Mouse (Mus musculus) T-cell, adult 2 months (primary cell): ENCODE data around the gene Gna14.

Experiments used
- DNase-seq: peaks from one replicate; pipeline ENCODE4 v3.0.0; 2022; ENCODE audit warnings: low spot score

Gna14 gene

DNA sequence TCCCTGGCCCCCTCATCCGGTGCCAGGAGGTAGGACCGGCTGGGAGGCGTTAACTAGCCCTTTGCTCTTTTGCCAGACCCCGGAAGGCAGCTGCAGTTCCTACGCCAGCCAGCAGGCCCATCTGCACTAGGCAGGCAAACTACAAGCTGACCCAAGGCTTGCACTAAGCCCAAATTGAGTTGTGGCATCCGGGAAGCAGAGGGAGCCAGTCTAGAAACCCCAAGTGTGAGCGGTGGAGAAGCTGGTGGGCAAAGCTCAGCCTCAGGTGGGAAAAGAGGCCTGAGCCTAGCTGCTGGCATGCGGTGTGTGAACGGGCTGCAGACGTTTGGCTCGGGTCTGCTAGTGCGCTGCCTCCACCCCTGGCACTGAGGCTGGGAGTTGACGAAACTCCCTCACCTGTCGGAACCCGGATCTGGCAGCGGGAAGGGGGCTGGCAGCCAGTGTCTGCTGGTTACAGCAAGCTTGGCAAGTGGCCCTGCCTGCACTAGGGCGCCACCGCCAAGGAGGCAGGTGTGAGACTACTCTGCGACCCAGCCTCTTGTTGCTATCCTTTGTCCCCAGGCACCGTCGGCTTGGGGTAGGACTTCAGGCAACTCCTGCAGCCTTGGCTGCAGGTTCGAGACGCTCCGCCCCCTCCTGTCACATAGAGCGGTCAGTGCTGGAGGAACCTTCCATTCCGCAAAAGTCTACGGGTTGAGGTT is at the start of gene Gna14:
Gene Gna14, plus strand, starts transcription at position 232 of the 701 bp plus-strand sequence.
- DNase-seq, result peak; percentile 29

- DNase-seq, result no peak
These were observed 49.0 kb upstream of the Gna14 start for GRCm38 (mm10) chr19:16386514-16386913.

GRCm38 (mm10) chr19:16390192-16390795 is 45.3 kb upstream of the Gna14 start:
- DNase-seq, result no peak

DNA sequence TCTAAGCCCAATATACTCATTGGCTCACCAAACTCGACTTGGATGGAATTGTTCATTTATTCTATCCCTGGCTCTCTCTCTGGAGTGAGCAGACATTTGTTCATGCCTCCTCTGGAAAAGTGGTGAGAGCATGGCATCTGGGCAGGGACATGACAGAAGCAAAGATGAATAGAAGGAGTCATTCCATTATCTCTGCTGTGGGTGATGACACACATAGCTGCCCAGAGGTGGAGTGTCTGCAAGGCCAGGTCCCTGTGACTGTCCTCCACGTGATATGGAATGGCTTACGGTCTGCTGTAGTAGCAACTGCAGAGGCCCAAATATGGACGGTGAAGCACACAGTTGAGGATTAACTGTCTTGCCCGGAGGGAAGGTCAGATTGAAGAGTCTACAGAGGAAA is 41.2 kb upstream of the Gna14 start:
- DNase-seq, result no peak

DNA sequence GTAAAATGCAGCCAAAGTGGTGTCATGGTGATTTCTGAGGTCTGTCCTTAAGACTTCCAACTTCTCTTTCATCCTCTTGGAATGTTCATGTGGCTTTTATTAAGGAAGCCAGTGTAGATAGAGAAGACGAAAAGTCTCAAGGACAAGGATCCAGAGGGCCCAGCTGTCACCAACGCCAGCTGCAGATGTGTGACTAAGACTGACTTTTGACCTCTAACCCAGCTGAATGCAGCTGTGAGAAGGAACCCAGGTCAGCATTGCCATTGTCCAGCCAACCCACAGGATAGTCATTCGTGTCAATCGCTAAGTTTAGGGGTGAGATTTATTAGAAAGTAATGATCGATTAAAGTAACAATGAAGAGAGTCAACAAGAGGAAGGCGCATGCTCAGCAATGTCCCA is 32.5 kb upstream of the Gna14 start:
- no peak for DNase-seq

DNA sequence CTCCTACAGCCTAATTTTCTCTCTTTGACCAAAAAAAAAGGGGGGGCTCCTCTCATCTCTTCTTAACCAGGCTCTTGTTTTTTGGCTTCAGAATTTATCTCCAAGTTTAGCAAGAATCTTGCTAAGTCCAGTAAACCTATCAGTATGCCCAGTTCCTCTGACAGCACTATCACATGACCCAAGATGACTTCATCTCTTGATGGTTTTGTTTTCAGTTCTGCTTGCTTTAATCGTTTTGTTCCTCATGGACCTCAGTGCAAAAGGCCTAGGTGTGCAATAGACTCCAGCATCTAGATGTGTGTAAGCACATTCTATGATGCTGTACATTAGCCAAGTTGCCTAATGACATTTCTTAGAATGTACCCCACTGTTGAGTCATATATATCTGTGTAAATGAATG is 27.8 kb upstream of the Gna14 start:
- no peak for DNase-seq

GRCm38 (mm10) chr19:16411302-16411701 is 24.3 kb upstream of the Gna14 start:
- no peak for DNase-seq

- DNase-seq, result no peak
These were observed 17.4 kb upstream of the Gna14 start for GRCm38 (mm10) chr19:16418086-16418663.

DNA sequence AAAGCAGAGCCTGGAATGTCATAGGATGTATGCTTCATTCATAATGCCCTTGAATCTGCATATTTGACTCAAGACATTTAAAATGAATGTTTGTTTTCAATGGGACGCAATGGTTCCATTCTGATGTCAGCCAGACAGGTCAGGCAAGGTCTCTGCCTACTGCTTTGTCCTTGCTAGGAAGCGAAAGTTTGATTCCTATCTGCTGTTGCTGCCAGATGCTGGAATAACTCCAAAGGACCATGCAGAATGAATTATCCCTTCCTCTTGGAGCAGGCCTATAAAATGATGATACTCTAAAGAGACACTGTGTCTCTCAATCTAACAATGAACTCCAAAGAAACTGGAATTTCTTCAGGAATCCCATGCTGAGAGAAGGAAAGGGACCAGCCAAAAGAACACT is 10.0 kb upstream of the Gna14 start:
- DNase-seq, result no peak

GRCm38 (mm10) chr19:16431368-16431767 is 4.2 kb upstream of the Gna14 start:
- no peak for DNase-seq

DNA sequence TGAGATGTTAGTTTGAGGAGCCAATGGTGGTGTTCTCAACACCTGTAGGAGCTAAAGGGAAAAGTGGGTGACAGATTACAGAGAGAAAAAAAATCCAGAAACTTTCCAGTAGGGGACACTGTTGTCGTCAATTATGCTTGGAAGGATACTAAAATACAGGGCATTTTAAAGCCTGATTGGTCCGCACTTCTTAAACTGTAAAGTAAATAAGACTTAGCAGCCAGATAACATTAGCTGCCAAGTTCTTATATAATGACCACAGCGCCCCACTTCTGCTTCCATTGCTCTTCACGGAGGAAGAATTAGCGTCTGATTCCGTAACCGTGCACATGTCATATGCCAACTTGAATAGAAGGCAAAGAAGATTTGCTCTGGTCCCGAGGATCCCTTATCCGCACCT is 683 bp upstream of the Gna14 start:
- no peak for DNase-seq

DNA sequence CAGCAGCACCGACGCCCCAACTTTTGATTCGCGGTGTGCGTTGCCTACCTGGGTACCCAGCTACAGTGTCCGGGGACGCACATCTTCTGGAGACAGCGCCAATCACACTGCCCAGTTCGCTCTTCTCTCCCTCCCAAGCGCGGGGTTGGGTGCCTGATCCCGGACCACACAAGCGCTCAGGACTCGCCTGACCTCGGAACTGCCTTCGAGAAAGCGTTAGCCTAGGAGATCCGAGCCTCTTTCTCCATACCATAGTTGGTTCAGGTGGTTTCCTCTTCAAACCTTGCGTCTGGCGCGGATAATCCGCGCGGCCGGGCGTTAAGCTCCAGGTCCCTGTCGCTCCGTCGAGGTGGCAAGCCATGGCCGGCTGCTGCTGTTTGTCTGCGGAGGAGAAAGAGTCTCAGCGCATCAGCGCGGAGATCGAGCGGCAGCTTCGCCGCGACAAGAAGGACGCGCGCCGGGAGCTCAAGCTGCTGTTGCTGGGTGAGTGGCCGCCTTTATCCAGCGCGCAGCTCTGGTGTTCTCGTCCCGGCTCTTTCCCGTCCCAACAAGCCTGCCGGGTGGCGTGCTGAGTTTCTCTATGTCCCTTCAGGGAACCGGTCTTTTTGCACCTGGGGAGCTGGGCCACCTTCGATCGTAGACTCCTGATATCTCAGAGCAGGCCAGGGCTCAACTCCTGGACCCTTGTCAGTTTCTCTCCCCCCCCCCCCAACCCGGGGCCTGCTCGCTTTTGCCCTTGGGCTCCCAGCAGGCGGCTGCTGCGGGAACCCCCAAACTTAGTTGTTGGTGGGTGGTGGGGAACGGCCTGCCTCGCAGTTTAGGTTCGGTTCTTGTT is 990 bp downstream of the Gna14 start:
- DNase-seq, result no peak

- no peak for DNase-seq
These were observed 1.6 kb downstream of the Gna14 start for GRCm38 (mm10) chr19:16437170-16437483.

DNA sequence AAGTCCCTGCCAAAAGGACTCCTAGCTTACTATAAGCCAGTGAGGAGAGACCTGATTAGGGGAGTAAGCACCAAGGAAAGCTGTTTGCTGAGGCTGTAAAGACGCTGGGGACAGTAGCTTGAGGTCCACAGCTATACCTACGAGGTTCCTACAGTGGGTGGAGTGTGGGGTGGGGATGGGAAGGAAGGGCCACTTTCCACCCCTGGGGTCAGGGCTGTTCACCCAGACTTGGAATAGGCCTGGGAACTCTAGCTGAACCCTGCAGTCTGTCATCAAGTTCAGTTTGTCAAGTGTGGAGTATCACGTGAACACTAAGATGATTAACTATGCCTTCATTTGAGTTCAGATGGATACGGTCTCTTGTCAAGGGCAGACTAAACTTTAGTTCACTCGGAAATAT is 2.3 kb downstream of the Gna14 start:
- DNase-seq, result no peak

DNA sequence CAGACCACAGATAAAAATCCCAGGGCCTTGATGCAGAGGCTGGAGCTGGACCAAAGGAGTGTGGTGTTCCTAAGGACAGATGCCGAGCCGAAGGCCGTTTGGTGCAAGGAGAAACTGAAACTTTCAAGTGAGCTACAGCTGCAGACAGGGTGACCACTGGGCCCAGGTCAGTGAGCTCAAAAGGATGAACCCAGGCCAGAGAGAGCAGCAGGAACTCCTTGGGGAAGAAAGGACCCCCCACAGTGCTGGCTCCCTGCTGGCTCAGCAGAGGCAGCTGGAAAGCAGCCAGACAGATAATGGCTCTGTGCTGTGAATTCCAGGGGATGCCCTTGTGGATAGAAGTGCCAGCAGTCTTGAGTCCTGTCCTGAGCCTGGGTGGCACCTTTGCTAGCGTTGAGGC is 3.7 kb downstream of the Gna14 start:
- no peak for DNase-seq

GRCm38 (mm10) chr19:16439834-16440233 is 4.3 kb downstream of the Gna14 start:
- DNase-seq, result no peak

GRCm38 (mm10) chr19:16441329-16441728 is 5.8 kb downstream of the Gna14 start:
- no peak for DNase-seq

DNA sequence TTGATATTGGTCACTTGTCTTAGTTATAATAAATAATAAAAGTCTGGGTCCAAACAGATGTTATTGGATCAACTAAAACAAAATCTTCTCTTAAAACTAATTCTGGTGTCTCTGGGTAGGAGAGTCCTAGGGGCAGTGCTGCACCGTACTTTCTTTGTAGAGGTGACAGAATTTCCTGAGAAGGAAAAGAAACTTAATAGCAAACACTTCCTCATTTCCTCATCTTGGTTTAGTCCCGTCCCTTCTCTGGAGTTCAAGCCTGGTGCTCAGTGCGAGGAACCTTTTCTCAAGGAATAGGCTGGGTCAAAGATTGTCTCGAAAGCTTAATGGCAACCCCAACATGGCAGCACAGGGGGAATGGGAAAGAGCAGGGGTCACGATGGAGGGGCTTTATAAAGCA is 7.8 kb downstream of the Gna14 start:
- DNase-seq, result no peak

GRCm38 (mm10) chr19:16446612-16447011 is 11.1 kb downstream of the Gna14 start:
- DNase-seq, result no peak

- DNase-seq, result no peak
These were observed 12.5 kb downstream of the Gna14 start for GRCm38 (mm10) chr19:16447832-16448621.

GRCm38 (mm10) chr19:16448796-16449195 is 13.2 kb downstream of the Gna14 start:
- no peak for DNase-seq

DNA sequence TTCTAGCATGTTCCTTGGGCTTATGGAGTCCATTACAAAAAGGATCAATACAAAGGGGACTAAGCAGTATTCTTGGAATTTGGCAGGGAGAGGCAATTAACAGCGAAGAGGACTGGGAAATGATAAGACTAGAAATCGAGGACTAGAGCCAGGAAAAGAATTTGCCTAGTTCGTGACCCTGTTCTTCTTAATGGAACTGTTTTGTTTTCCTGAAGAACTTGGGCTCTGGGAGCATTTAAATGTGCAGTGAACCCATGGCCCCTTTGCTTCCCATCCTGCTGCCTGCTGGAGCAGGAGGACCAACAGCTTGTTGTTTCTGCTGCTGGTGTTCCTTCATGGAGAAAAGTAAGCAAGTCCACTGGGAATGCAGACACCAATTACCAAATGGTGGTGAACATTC is 15.3 kb downstream of the Gna14 start:
- DNase-seq, result no peak
